Mouse (Mus musculus) erythroid progenitor cell, adult 5-6 weeks (primary cell): ENCODE measurements at regions not wholly inside any gene's neighbourhood (a gene's known extent, or its start where the extent isn't known, plus 50 kb on each side); places are given as distances from the start of the nearest gene placed in this dataset.

Experiments
- ATAC-seq: replicated peaks from 2 replicates; pipeline ENCODE4 v1.8.0; 2016; ENCODE audit warnings: moderate number of reproducible peaks, mild to moderate bottlenecking, moderate TSS enrichment, inconsistent platforms; ENCODE audit not compliant: poor library complexity, low FRiP score, severe bottlenecking

- no peak for ATAC-seq
Measured at GRCm38 (mm10) chr9:46938628-46939027, 59.9 kb upstream of the Gm4791 start.

- no peak for ATAC-seq
Measured at GRCm38 (mm10) chr9:46925641-46926040, 72.9 kb upstream of the Gm4791 start.

- ATAC-seq, result no peak
Measured at GRCm38 (mm10) chr9:46920081-46920480, 78.5 kb upstream of the Gm4791 start.

DNA sequence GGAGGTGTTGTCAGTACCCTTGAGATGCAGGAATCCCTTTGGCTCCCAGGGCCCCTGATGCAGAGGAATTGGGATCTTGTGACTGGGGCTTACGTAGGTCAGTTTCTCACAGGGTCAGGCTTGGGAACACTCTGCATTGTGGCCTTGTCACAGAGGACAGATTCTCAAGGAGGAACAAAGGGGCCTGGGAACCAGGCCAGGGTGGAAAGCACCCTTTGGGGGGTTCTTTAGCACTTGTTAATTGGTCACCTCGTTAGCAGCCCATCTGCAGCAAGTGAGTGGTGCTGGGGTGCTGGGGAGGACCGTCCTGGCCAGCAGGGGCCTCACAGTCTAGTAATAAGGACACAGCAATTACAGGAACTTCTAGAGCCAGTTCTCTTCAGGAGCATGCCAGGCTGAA is 85.3 kb upstream of the Gm4791 start:
- ATAC-seq, result no peak

GRCm38 (mm10) chr9:46909412-46910013 is 89.0 kb upstream of the Gm4791 start:
- ATAC-seq, result no peak

DNA sequence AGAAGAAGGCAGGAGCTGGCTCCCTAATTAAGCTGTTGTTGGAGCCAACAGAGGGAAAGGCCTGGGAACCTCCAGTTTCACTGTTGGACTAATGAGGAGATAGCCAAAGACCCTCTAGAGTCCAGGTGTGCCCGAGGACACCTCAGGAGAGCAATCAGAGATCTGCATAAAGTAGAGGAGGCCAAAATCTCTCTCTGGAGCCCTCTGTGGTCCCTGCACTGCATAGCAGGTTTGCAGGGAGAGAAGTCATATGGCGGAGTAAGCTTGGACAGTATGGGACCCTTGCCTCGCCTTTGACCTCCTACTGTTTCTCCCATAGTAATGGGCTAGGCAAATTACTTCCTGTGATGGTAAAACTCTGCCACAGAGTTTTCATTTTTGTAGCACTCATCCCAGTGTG is 93.5 kb upstream of the Gm4791 start:
- ATAC-seq, result no peak

DNA sequence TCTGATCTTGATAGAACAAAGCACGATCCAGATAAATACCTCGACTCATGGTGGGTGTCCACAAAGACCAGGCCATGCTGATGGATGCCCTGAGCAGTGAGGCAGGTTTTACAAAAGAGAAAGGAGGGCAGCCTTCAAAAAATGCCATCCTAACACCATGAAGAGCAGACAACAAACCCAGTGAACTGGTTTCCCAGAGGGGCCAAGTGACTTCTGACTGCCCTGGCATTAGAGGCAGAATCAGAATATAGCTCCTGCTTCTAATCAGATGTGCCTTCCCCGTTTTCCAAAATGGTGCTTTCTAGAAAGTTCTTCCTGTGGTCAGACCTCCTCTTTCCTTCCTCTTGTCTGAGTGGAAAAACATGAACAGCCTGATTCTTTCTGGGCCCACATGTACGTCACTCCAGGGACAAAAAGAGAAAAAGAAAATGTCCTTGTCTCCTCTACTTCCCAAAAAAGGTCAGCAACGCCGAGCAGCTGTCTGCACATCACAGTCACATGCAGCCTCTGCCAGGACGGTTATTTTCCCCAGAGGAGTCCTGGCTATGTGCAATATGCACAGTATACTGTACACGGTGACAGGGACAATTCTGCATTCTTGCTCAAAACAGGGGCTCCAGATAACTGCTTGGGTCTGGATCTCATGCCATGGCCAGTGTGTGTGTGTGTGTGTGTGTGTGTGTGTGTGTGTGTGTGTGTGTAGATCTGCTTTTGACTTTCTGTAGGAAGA is 94.9 kb upstream of the Gm4791 start:
- ATAC-seq, result no peak

DNA sequence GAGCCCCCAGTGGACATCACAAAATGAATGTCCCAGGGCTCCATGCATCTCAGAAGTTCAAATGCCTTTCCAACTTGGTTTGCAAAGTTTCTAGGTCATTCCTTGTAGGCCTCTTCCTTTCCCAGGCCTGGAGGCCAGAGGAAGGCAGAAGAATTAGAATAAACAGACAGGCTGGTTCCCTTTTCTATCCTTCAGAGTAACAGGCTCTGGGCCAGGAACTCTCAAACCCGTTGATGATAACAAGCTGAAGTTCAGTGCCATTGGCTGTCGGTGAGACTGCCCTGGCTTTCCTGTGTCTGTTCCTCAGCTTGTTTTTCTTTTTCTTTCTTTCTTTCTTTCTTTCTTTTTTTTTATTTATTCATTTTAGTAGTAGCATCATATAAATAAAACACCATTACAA is 99.3 kb upstream of the Gm4791 start:
- no peak for ATAC-seq

GRCm38 (mm10) chr9:46898120-46898519 is 100.4 kb upstream of the Gm4791 start:
- no peak for ATAC-seq

DNA sequence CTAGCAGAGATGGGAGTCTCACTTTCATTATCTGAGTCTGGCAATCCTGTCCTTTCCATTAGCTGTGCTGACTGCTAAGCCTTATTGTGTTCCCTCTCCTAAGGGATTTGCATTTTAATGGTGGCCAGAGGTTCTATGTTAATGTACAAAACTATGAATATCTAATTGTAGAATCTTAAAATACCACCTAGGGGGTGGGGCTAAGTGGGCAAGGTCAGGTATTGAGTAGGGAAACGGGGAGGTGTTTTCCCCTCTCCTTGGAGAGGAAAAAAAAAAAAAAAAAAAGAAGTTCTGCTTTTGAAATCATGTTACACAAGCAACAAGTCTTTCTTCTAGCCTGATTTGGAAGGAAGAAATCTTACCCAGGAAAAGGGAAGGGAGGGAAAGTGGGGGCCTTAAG is 106.7 kb upstream of the Gm4791 start:
- ATAC-seq, result no peak

GRCm38 (mm10) chr9:46889933-46890662 is 108.4 kb upstream of the Gm4791 start:
- no peak for ATAC-seq

GRCm38 (mm10) chr9:46871211-46871994 is 127.1 kb upstream of the Gm4791 start:
- no peak for ATAC-seq

GRCm38 (mm10) chr9:46863934-46864333 is 134.6 kb upstream of the Gm4791 start:
- ATAC-seq, result no peak

GRCm38 (mm10) chr9:46851753-46852152 is 146.8 kb upstream of the Gm4791 start:
- no peak for ATAC-seq

DNA sequence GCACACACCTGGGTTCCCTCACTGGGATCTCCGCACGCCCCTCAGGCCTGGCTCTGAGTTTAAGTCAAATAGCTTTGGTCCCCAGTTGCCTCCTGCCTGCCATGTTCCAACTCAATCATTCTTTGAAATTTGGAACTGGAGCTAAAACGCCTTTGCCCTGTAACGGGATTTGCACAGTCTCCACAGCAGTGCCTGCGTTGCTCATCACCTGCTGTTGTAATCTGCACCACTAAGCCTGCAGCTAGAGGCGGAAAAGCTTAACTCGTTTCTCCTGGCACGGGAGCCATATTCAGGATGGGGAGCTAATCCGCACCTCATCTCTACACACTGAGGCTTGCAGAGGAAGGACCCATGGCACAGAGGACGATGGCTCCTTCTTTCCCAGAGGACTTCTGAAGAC is 147.2 kb upstream of the Gm4791 start:
- ATAC-seq, result no peak

GRCm38 (mm10) chr9:46845276-46845675 is 153.3 kb upstream of the Gm4791 start:
- no peak for ATAC-seq

- no peak for ATAC-seq
Measured at GRCm38 (mm10) chr9:46843781-46844180, 154.8 kb upstream of the Gm4791 start.

GRCm38 (mm10) chr9:46841571-46841970 is 157.0 kb upstream of the Gm4791 start:
- ATAC-seq, result no peak

DNA sequence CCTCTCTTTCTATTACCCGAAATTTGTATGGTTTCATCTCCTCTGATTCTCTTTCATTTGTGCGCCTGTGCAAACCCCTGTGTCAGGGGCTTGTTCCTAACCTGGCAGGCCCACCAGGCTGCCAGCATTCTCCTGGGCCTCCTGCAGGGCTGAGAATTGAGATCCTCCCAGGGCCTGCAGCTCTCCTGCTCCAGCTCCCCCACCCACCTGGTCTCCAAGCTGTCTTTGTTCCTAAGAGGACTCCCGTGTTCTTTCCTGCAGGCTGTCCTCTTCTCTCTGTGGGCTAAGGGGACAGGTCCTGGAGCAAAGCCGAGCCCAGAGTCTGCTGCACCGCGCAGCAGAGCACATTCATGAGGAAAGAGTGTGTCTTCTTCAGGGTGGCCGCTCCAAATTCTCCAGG is 163.3 kb upstream of the Gm4791 start:
- ATAC-seq, result no peak

GRCm38 (mm10) chr9:46830746-46831560 is 167.6 kb upstream of the Gm4791 start:
- ATAC-seq, result no peak
